Mouse (Mus musculus) G1E (cell line): ENCODE results near the gene Lhfpl2.

ENCODE experiments used
- CTCF ChIP-seq: IDR thresholded peaks from 2 replicates; pipeline ENCODE4 v1.5.1; 2012; ENCODE audit warnings: low read depth, low read length, inconsistent platforms, mixed read lengths
- GATA1 ChIP-seq: IDR thresholded peaks from 2 replicates; pipeline ENCODE4 v1.6.1; 2012; ENCODE audit warnings: borderline replicate concordance, low read length, inconsistent platforms, mixed read lengths
- POLR2AphosphoS5 ChIP-seq: IDR thresholded peaks from 2 replicates; pipeline ENCODE4 v1.6.1; 2012; ENCODE audit warnings: low read depth, low read length, inconsistent platforms; ENCODE audit not compliant: insufficient replicate concordance
- TAL1 ChIP-seq: conservative IDR thresholded peaks from 2 replicates; pipeline ENCODE4 v1.6.1; 2012; ENCODE audit warnings: low read depth, low read length, inconsistent platforms, mixed read lengths

- TF ChIP-seq CTCF (no peak), GATA1 (no peak), TAL1 (no peak), POLR2AphosphoS5 (no peak)
Observed at GRCm38 (mm10) chr13:94106431-94106830, 48.8 kb downstream of the Lhfpl2 start.
